Mouse (Mus musculus) layer of hippocampus, adult 2 months (tissue): ENCODE measurements at regions not wholly inside any gene's neighbourhood (a gene's known extent, or its start where the extent isn't known, plus 50 kb on each side); places are given as distances from the start of the nearest gene placed in this dataset.

Source experiments
- DNase-seq, 2 experiments: peaks; one replicate each; pipeline ENCODE4 v3.0.0; 2022; ENCODE audit warnings: low spot score in 2 of 2
- H3K27ac ChIP-seq: fragments of 200-600 bp; 2 replicates; pipeline ENCODE4 v1.8.1; 2022
- H3K4me3 ChIP-seq: fragments of 200-600 bp; 2 replicates; pipeline ENCODE4 v1.8.1; 2022; ENCODE audit warnings: mild to moderate bottlenecking
- CTCF ChIP-seq: fragments of 200-600 bp; conservative IDR thresholded peaks from 2 replicates; pipeline ENCODE4 v1.8.1; 2022; ENCODE audit warnings: antibody characterized with exemption, mild to moderate bottlenecking, moderate library complexity

- no peak for DNase-seq
- no peak overlapping the region for H3K27ac ChIP-seq
- TF ChIP-seq CTCF, result no peak
- no peak overlapping the region for H3K4me3 ChIP-seq
Observed at GRCm38 (mm10) chr3:117520461-117520860, 54.2 kb upstream of the Plppr5 start.

DNA sequence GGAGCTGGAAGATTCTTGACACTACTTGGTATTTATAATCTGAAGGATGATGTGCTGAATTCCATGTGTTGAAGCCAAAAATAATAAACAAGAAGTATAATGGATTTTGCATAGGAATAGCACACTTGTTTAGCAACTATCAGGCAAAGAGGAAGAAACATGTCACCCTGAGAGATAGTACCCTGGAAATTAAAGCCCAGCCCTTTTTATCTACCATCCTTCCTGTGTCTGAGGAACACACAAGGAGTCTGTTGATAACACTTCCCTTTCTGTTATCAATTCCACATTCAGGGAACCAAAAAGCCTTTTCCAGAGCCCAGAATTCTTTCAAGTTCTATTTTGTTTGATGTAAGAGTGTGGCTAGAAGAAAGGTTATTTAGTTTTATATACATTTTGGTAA lies 66.5 kb upstream of the Plppr5 start:
- no peak overlapping the region for H3K4me3 ChIP-seq
- no peak overlapping the region for H3K27ac ChIP-seq
- DNase-seq, result no peak
- TF ChIP-seq CTCF, result no peak

DNA sequence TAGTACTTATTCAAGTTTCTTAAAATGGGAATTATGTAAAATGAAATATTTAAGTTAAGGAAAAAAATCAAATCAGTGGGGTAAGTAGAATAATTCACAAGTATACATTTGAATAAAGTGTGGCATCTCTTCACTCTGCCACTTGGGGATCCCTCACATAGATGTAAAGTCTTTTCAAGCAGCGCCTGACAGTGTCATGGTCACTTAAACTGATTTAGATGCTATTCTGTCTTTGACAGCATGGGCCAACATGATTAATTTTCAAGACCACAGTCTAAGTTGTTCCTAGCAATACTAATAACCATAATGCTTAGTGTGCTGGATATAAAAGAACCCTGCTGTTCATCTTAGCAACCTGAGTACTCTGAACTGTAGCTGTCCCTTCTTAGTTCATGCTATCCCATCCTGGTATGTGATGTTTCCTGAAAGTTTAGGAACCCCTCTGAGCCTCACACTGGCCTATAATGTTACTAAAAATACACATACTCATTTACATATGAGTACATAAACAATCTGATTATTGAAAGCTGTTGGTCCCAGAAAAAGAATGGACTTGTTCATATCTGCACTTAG lies 68.4 kb upstream of the Plppr5 start:
- no peak overlapping the region for H3K4me3 ChIP-seq
- DNase-seq, result no peak
- no peak overlapping the region for H3K27ac ChIP-seq
- no peak for TF ChIP-seq CTCF

DNA sequence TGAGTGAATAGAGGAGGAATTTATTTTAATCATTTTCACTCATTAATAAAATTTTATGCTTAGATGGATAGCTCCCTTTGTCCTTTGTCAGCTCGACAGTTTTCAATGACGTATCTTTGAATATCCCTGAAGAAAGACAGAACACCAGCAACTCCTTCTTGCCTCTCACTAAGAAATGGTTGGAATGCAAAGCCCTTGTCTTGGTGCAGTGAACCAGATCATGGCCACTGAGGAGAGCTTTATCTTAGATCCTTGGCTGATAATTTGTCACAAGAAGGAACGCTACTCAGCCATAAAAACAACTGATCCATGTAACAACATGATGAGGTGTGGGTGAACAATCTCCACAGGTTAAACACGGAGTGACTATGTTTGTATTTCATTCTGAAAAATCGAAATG lies 73.5 kb upstream of the Plppr5 start:
- Histone ChIP-seq H3K27ac (no peak overlapping the region), H3K4me3 (no peak overlapping the region)
- no peak for DNase-seq
- TF ChIP-seq CTCF, result no peak

DNA sequence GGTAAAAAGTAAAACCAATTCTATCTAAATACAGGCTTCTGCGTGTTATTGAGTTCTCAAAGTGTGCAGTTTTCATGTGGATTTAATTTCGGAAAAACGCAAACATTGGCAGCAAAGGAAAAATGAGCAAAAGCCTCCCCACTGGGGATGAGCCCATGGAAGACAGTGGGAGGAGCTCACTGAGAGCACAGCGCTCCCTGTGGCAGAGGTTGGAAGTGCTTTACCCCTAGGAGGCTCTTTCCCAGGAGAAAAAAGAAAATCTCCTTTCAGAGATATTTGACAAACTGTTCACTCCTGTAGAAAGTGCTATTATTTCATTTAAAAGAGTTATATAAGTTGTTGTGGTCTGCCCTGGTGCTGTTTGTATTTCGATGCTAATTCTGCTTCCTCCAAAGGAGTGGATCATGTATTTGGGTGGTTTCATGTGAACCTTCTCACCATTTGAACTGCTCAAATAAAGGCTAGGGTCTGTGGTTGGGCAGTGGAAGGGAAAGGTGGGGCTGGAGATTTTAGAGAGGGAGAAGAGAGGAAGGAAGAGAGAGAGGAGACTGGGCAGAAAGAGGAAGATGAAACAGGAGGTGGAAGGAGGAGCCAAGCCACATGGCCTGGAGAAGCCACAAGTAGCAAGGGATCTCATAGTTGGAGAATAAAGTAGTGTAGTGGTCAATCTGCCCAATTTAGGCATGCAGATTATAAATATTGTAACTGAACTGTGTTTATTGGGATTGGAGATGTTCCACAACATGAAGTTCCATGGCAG lies 76.3 kb upstream of the Plppr5 start:
- Histone ChIP-seq H3K27ac (no peak overlapping the region), H3K4me3 (no peak overlapping the region)
- TF ChIP-seq CTCF, result peak; percentile 71
- no peak for DNase-seq

- peak; percentile 81 for TF ChIP-seq CTCF
- peak; percentile 34 to 55 for DNase-seq
- Histone ChIP-seq H3K4me3 (no peak overlapping the region), H3K27ac (no peak overlapping the region)
Observed at GRCm38 (mm10) chr3:117494118-117494517, 80.5 kb upstream of the Plppr5 start.

DNA sequence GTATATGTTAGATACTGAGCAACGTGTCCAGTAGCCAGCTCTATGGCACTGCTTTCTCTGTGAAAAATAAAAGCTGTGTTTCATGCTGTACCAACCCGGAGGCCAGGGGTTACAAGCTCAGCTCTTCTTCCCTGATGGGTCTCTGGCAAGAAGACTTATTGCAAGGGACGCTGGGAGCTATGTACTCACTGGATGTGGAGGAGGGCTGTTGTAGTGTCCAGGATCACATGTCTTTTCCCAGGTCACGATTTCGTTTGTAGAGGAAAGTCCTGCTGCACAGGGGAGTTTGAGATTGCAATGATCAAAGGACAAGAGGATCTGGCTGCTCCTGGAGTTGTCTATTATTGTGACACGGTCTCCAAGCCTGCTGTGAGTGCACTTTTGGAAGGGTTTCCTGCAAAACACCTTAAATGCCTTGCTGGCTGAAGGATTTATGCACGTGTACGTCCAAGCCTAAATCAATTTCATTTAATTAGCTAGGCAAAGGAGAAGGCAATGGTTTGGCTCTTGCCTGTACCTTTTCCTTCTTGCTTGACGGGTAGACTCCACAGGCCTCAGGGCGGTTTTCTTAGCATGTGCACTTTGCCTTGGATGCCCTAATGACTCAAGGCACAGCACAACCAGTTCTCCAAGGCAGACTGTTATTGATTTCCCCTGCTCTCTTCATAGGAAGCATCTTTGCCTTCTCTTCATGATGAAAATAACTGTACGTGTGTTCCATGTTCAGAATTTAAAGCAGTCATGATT lies 87.2 kb upstream of the Plppr5 start:
- no peak overlapping the region for H3K4me3 ChIP-seq
- TF ChIP-seq CTCF, result no peak

DNA sequence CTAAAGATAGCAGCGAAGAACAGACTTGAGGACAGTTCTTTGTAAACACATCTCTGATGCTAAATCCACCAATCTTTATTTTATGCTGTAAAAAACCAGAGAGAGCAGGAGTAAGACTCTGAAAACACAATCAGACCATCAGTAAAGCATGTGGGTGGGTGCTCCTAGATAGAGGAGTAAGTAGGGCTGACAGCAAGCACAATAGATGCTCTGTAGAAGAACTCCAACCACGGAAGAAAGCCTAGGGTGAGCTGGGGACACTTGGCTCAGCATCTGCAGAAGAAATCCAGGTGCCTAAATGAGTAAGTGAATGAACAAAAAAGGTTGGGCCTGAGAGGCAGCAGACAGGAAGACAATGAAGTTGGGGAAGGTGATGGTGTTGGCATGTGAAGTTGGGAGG lies 88.3 kb upstream of the Plppr5 start:
- no peak for TF ChIP-seq CTCF
- no peak overlapping the region for H3K4me3 ChIP-seq
- no peak overlapping the region for H3K27ac ChIP-seq

More for the DNA sequence above, 87.2 kb upstream of the Plppr5 start:
- H3K27ac ChIP-seq, result peak overlapping the region; percentile 78
- no peak for DNase-seq

GRCm38 (mm10) chr3:117480131-117480530 lies 94.5 kb upstream of the Plppr5 start:
- no peak overlapping the region for H3K4me3 ChIP-seq
- no peak overlapping the region for H3K27ac ChIP-seq
- no peak for TF ChIP-seq CTCF
- no peak for DNase-seq

More for the DNA sequence above, 88.3 kb upstream of the Plppr5 start:
- no peak for DNase-seq

- no peak for DNase-seq
- Histone ChIP-seq H3K4me3 (no peak overlapping the region), H3K27ac (no peak overlapping the region)
- no peak for TF ChIP-seq CTCF
Observed at GRCm38 (mm10) chr3:117459507-117459906, 98.8 kb upstream of the Plppr4 start.

GRCm38 (mm10) chr3:117450559-117450958 lies 89.9 kb upstream of the Plppr4 start:
- no peak for DNase-seq
- Histone ChIP-seq H3K27ac (no peak overlapping the region), H3K4me3 (no peak overlapping the region)
- no peak for TF ChIP-seq CTCF

DNA sequence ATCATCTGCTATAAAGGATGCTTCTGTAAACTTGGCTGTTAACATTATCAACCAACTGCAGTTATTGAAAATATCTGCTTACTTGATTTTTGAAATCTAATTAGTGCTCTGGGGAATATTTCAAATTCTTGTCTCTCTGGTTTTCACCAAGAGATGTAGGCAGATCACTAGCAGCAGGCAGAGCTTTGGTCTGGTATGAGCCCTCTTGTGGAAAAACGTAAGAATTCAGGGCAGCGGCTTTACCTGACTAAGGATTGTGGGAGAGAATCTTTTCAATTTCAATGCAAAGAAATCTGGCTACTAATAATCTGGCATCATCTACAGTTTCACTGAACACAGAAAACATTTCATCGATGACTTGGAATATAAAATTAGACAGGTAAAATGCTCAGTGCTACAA lies 81.2 kb upstream of the Plppr4 start:
- Histone ChIP-seq H3K4me3 (no peak overlapping the region), H3K27ac (0 out of 2 replicates have a peak overlapping the region, but pooled peaks have one; percentile 2)
- TF ChIP-seq CTCF, result peak; percentile 75
- no peak for DNase-seq

- H3K4me3 ChIP-seq, result no peak overlapping the region
- no peak overlapping the region for H3K27ac ChIP-seq
- no peak for DNase-seq
- peak; percentile 25 for TF ChIP-seq CTCF
Observed at GRCm38 (mm10) chr3:117440294-117440693, 79.6 kb upstream of the Plppr4 start.
